Mouse (Mus musculus): ENCODE results near the gene Odf3l2.

Odf3l2 gene

GRCm38 (mm10) chr10:79631432-79631831, 14.1 kb downstream of the Odf3l2 start:
- no peak for DNase-seq (ENCODE audit: low spot score in 2 of 2)

GRCm38 (mm10) chr10:79628377-79628776, 17.2 kb downstream of the Odf3l2 start:
- DNase-seq (ENCODE audit: low spot score in 2 of 2), result no peak

- no peak for DNase-seq (ENCODE audit: low spot score in 2 of 2)
These were observed 19.4 kb downstream of the Odf3l2 start for GRCm38 (mm10) chr10:79626156-79626555.

- no peak for DNase-seq (ENCODE audit: low spot score in 2 of 2)
These were observed 20.1 kb downstream of the Odf3l2 start for GRCm38 (mm10) chr10:79625398-79625797.

GRCm38 (mm10) chr10:79623950-79624349, 21.6 kb downstream of the Odf3l2 start:
- DNase-seq (ENCODE audit: low spot score in 2 of 2), result peak; percentile 33 to 48

- no peak for DNase-seq (ENCODE audit: low spot score in 2 of 2)
These were observed 29.2 kb downstream of the Odf3l2 start for GRCm38 (mm10) chr10:79616376-79616775.

- no peak for DNase-seq (ENCODE audit: low spot score in 2 of 2)
These were observed 29.7 kb downstream of the Odf3l2 start for GRCm38 (mm10) chr10:79615860-79616259.

- no peak for DNase-seq (ENCODE audit: low spot score in 2 of 2)
These were observed 31.3 kb downstream of the Odf3l2 start for GRCm38 (mm10) chr10:79614305-79614643.

GRCm38 (mm10) chr10:79613578-79614304, 31.8 kb downstream of the Odf3l2 start, which contains the start of gene C2cd4c:
TSS of gene C2cd4c (minus strand) at chr10:79614025.
- DNase-seq (ENCODE audit: low spot score in 2 of 2), result no peak

- no peak for DNase-seq (ENCODE audit: low spot score in 2 of 2)
These were observed 33.1 kb downstream of the Odf3l2 start for GRCm38 (mm10) chr10:79612192-79613135.

GRCm38 (mm10) chr10:79611296-79611695, 34.2 kb downstream of the Odf3l2 start:
- no peak for DNase-seq (ENCODE audit: low spot score in 2 of 2)

- no peak for DNase-seq (ENCODE audit: low spot score in 2 of 2)
These were observed 36.3 kb downstream of the Odf3l2 start for GRCm38 (mm10) chr10:79609276-79609675.

- no peak for DNase-seq (ENCODE audit: low spot score in 2 of 2)
These were observed 37.6 kb downstream of the Odf3l2 start for GRCm38 (mm10) chr10:79607892-79608291.

- DNase-seq (ENCODE audit: low spot score in 2 of 2), result no peak
These were observed 39.0 kb downstream of the Odf3l2 start for GRCm38 (mm10) chr10:79606537-79606936.

GRCm38 (mm10) chr10:79597936-79598230, 47.7 kb downstream of the Odf3l2 start:
- no peak for DNase-seq (ENCODE audit: low spot score in 2 of 2)

- DNase-seq (ENCODE audit: low spot score in 2 of 2), result no peak
These were observed 48.2 kb downstream of the Odf3l2 start for GRCm38 (mm10) chr10:79597051-79597935.

- no peak for DNase-seq (ENCODE audit: low spot score in 2 of 2)
These were observed 50.0 kb downstream of the Odf3l2 start for GRCm38 (mm10) chr10:79595590-79595929.

- DNase-seq (ENCODE audit: low spot score in 2 of 2), result peak; percentile 32 to 43
These were observed 50.5 kb downstream of the Odf3l2 start for GRCm38 (mm10) chr10:79594872-79595589.

GRCm38 (mm10) chr10:79594111-79594510, 51.4 kb downstream of the Odf3l2 start:
- DNase-seq (ENCODE audit: low spot score in 2 of 2), result no peak

- DNase-seq (ENCODE audit: low spot score in 2 of 2), result no peak
These were observed 54.8 kb downstream of the Odf3l2 start for GRCm38 (mm10) chr10:79590702-79591101.

Measured in heart, adult 9 months (tissue).